Mouse (Mus musculus) layer of hippocampus, postnatal 14 days (tissue): ENCODE results near the gene Zic2. TPM values are rescaled to one million over a fixed set of nuclear protein-coding genes. Genes with fewer than 3 reads are reported as not detected.

Experiments used
- DNase-seq, 2 experiments: peaks; one replicate each; pipeline ENCODE4 v3.0.0; 2021 to 2022; ENCODE audit warnings: low spot score in 2 of 2, mixed read lengths in 1 of 2
- total RNA-seq, 2 experiments: library from RNA; stranded (reverse); gene quantifications; 2 replicates each; pipeline ENCODE4 v1.2.3; 2021

Zic2 gene
- total RNA-seq, 2 experiments from 2014 or later, result 22.1 to 26.7 TPM

DNA sequence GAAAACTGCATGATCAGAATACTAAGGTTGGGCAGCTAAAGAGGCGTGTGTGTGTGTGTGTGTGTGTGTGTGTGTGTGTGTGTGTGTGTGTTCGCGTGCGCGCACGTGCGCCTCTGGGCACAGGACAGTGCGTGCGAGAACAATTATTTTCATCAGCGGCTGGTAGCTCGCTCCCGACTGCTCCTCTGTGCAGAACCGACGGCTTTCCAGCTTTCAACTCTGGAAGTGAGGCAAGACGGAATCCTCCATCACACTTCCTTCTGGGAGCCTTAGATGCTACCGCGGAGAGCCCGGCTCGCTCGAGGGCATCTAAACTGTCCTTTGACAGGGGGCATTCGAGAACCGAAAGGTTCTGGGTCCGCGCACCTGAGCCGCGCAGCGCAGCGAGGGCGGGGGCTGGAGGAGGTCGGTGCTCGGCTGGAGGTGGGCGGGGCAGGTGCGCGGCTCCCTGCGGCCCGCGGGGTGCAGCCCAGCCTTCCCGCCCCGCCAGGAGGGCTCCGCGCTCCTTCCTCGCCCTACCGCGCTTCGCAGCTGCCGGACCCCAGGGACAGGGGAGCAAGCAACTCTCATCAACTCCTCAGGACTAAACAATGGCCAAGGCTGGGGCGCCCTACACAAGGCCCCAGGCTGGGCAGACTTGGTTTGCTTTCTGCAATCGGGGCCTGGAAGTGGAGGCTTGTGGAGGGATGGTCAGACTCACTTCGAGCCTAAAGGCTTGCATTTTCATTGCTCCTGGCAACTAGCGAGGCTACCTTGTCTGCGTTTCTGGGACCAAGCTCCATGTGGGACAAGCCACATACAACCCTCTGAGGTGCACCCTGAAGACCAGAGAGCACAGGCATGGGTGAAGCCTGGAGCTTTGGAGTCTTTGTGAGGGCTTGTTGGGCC lies 15.4 kb downstream of the Zic2 start, which contains the start of gene Gm10837:
TSS of gene Gm10837 (plus strand) at position 146 of the 888 bp plus-strand sequence.
- DNase-seq, result peak in 1 of 2 experiments; percentile 23

GRCm38 (mm10) chr14:122491521-122491920 lies 16.3 kb downstream of the Zic2 start:
- DNase-seq, result no peak

DNA sequence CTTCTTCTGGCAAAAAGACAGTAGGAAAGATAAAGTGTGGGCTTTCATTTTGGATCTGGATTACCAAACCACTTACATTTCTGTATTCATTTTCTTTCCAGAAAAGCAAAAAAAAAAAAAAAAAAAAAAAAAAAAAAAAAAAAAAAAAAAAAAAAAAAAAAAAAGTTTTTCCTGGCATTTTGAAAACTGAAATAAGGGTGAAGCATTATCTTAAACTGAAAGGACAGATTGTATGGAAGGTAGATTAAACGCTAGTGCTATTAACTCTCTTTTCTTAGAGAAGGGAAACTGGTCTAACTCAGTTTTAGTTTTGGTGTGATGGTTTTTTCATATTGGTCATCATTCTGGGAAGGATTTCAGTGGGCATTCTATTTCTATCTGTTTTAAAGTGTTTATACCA lies 16.8 kb downstream of the Zic2 start:
- DNase-seq, result no peak

- DNase-seq, result no peak
These were observed 33.8 kb downstream of the Zic2 start for GRCm38 (mm10) chr14:122509058-122509457.

DNA sequence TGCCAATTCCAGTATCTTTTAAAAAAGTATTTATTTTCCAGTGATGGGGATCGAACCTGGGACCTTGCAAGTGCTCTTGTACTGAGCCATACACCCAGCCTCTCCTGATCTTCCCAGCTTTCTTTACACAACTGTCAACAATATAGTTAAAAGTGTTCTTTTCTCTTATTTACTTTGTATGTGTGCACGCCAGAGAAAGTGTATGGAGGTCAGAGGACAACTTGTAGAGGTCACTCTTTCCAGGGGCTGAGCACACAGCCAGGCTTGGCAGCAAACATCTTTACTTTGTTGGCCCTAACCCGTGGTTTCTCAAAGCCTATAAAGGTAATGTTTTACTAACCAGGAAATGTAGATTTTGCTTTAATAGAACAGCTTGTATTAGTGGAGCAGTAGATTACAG lies 36.3 kb downstream of the Zic2 start:
- no peak for DNase-seq

DNA sequence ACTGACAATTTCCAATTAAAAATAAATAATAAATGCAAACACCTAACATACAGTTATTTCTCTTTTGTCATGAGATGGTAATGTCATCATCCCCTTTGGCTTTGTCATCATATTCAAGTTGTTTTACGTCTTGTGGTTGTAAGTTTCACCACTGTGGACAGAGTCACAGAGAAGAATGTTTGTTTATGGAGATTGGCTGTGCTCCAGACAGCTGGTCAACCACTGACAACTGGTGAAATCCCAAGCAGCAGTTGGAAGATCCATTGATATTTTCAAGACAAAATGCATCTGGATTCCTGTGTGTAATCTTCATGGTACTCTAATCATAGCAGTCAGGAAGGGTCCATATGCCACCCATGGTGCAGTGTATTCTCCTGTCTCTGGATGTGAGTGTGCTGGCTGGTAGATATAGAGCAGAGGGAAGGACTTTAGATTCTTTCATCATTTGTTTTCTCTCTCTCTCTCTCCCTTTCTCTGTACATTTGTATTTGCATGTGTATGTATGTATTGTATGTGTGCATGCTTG lies 38.3 kb downstream of the Zic2 start:
- DNase-seq, result no peak

- no peak for DNase-seq
These were observed 53.2 kb downstream of the Zic2 start for GRCm38 (mm10) chr14:122528475-122528874.

Other genes starting within 250 kb of the Zic2 start
- gene Gm5089, start 24.3 kb upstream of the Zic2 start, total RNA-seq, result under 1 TPM in 1 of 2 experiments, not detected in 1; 0.21 TPM
- gene Zic5, start 9.8 kb upstream of the Zic2 start, total RNA-seq, result 1 to 10 TPM; 5.2 to 6.2 TPM
- gene Gm10837, start 15.2 kb downstream of the Zic2 start, total RNA-seq, result under 1 TPM in 1 of 2 experiments, not detected in 1; 0.24 TPM
- gene Pcca, start 58.9 kb downstream of the Zic2 start, total RNA-seq, result 10 to 100 TPM; 38.1 to 43.4 TPM